Mouse (Mus musculus) spleen, postnatal 4 days (tissue): ENCODE measurements around the gene Gm10057.
"Not testable (repeated sequence)": the region's sequence is repeated elsewhere in the genome, so short reads cannot be mapped to it uniquely, and the experiment has no call there.

Experiments used
- DNase-seq, 2 experiments: peaks; one replicate each; pipeline ENCODE4 v3.0.0; 2022; ENCODE audit warnings: low spot score in 2 of 2

Gene Gm10057

GRCm38 (mm10) chrX:154054939-154055338 is at the start of gene Gm10057:
Gene Gm10057 (minus strand): TSS chrX:154055039.
- not testable (repeated sequence) for DNase-seq

- not testable (repeated sequence) for DNase-seq
These were observed 21.1 kb downstream of the Gm10057 start, which contains the start of gene 4921511M17Rik for GRCm38 (mm10) chrX:154033727-154034126. Gene 4921511M17Rik (minus strand): TSS chrX:154033827.

- DNase-seq: not testable (repeated sequence)
These were observed 42.3 kb downstream of the Gm10057 start, which contains the start of gene Samt1 for GRCm38 (mm10) chrX:154012540-154012939. Gene Samt1 (minus strand): TSS chrX:154012640.
